Mouse (Mus musculus): ENCODE results near the gene Lrrc58. TPM values are rescaled to one million over a fixed set of nuclear protein-coding genes. Genes with fewer than 3 reads are reported as not detected.

The Lrrc58 gene
- polyA plus RNA-seq, 1 experiment from 2014 or later, result 37.1 TPM

DNA sequence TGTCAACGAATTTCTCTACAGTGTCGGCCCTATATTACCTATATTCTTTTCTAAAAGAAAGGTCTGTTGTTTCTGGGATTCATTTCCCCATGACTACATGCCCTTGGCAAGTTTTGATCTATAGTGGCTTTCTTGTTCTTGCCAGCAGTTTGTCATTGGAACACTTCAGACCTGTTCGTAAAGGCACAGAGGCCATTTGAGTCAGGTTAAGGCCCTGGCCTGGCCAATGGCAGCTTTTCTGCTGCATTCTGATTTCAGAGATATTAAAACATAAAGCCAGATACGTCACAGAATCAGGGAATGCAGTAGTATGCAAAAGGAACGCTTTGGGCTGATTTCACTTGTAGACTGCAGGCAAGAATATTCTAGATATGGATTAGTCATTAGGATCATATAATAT lies 30.6 kb downstream of the Lrrc58 start:
- ATAC-seq (ENCODE audit: extremely low read depth, insufficient number of reproducible peaks, low FRiP score, low TSS enrichment), result no peak
- H3K4me3 ChIP-seq, result no peak overlapping the region
- no peaks in the 10 kb centered on the region for H3K9me3 ChIP-seq
- no peaks in the 10 kb centered on the region for H3K27me3 ChIP-seq (replicated peaks)
- no peaks in the 10 kb centered on the region for H3K36me3 ChIP-seq
- peaks cover 29% of the 10 kb centered on the region for H3K4me1 ChIP-seq
- H3K27ac ChIP-seq (replicated peaks), result no peak overlapping the region
- H3K4me2 ChIP-seq, result no peak overlapping the region
- WGBS, result 83% methylated on average over 5 of the region's 5 CpGs
- H3K9ac ChIP-seq, result no peak overlapping the region

DNA sequence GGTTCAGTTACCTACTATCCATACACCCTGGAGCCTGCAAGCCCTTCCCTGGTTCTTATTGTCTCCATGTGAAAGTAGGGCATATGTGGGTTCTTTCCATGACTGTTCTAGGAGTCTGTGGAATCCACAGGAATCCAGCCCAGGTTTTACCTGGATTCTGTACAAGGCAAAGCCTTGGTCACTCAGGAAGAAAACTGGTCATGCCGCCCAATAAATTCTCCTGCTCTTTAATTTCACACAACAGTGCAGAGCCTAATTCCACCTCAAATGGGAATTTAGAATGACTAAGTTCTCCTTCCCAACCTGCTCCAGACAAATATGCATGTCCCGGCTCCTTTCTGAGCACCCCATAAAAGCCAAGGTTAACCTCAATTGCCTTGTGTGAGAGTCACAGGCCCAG lies 31.2 kb downstream of the Lrrc58 start:
- no peak for ATAC-seq (ENCODE audit: extremely low read depth, insufficient number of reproducible peaks, low FRiP score, low TSS enrichment)
- H3K9ac ChIP-seq, result 0 out of 2 replicates have a peak overlapping the region, but pooled peaks have one; percentile 14
- H3K9me3 ChIP-seq, result no peaks in the 10 kb centered on the region; the same call in 1 of the 2 replicates
- H3K36me3 ChIP-seq, result no peaks in the 10 kb centered on the region
- H3K4me1 ChIP-seq, result peaks cover 23% of the 10 kb centered on the region
- 30% methylated on average over 2 of the region's 2 CpGs for WGBS
- H3K4me2 ChIP-seq, result no peak overlapping the region
- no peak overlapping the region for H3K27ac ChIP-seq (replicated peaks)
- no peak overlapping the region for H3K4me3 ChIP-seq
- no peaks in the 10 kb centered on the region for H3K27me3 ChIP-seq (replicated peaks)

DNA sequence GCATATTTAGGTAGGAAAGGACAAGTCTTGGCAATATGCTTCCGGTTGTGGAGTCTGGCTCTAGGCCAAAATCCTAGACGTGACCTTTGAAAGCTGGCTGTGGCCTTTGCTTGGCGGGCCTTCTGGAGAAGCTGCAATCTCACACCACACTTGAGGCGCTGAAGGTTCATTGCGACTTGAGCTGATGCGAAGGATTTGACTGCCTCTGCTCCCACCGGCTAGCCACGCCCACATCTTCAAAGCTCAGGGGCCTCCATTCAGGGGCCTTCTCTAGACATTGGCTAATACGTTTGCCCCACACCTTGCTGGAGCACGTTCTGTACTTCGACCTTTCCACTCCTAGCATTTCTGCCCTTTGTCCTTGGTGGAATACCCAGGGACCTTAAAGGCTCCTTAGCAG lies 33.1 kb downstream of the Lrrc58 start:
- WGBS, result 39% methylated on average over 11 of the region's 11 CpGs
- Histone ChIP-seq H3K36me3 (0 out of 2 replicates have a peak, but pooled peaks cover 3% of the 10 kb centered on the region), H3K27me3 (replicated peaks) (no peaks in the 10 kb centered on the region), H3K27ac (replicated peaks) (no peak overlapping the region), H3K9ac (no peak overlapping the region), H3K4me2 (no peak overlapping the region), H3K4me3 (no peak overlapping the region), H3K4me1 (peaks cover 15% of the 10 kb centered on the region), H3K9me3 (peaks cover 3% of the 10 kb centered on the region; the same call in 1 of the 2 replicates)
- no peak for ATAC-seq (ENCODE audit: extremely low read depth, insufficient number of reproducible peaks, low FRiP score, low TSS enrichment)

DNA sequence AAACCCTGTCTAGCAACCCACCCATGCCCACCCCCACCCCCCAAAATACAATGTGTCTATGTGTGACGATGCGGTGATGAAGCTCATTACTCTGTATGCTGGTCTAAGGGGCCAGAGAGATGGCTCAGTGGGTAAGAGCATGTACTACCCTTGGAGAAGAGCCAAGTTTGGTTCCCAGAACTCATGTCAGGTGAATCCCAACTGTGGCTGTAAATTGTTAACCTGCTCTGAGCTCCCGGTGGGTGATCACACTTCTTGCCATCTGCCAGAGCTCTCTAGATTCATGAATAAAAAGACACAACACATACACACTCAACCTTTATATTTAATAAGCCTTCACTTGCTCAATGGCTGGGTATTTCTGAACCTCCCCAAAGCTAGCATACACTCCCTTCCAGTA lies 38.3 kb downstream of the Lrrc58 start:
- Histone ChIP-seq H3K4me2 (no peak overlapping the region), H3K36me3 (0 out of 2 replicates have a peak, but pooled peaks cover 3% of the 10 kb centered on the region), H3K4me3 (no peak overlapping the region), H3K27me3 (replicated peaks) (no peaks in the 10 kb centered on the region), H3K27ac (replicated peaks) (no peak overlapping the region), H3K9me3 (peaks cover 4% of the 10 kb centered on the region; the same call in 1 of the 2 replicates), H3K9ac (no peak overlapping the region), H3K4me1 (no peaks in the 10 kb centered on the region)
- no peak for ATAC-seq (ENCODE audit: extremely low read depth, insufficient number of reproducible peaks, low FRiP score, low TSS enrichment)
- 89% methylated on average over 3 of the region's 3 CpGs for WGBS

DNA sequence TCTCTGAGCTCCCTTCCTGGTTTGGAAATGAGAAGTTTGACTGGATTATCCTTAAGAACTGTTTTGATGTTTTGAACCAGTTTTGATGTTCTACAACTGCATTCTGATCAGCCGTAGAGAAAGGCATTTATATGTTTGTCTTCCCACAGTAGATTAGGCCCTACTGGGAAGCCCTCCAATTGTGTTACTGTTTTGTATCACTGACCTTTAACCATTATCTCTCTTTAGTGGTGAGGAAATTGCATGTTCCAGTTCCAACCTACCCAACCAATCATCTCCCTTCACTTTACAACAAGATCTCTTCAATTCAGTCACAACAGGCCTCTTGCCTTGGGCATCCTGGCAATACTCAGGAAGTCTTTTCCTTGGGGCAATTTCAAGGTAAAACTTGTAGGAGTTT lies 42.9 kb downstream of the Lrrc58 start:
- Histone ChIP-seq H3K4me3 (no peak overlapping the region), H3K27ac (replicated peaks) (no peak overlapping the region), H3K9me3 (peaks cover 4% of the 10 kb centered on the region; the same call in 1 of the 2 replicates), H3K4me1 (no peaks in the 10 kb centered on the region), H3K27me3 (replicated peaks) (peaks cover 18% of the 10 kb centered on the region), H3K36me3 (no peaks in the 10 kb centered on the region), H3K9ac (no peak overlapping the region), H3K4me2 (no peak overlapping the region)
- WGBS, result 74% methylated on average over 1 of the region's 1 CpGs
- no peak for ATAC-seq (ENCODE audit: extremely low read depth, insufficient number of reproducible peaks, low FRiP score, low TSS enrichment)

DNA sequence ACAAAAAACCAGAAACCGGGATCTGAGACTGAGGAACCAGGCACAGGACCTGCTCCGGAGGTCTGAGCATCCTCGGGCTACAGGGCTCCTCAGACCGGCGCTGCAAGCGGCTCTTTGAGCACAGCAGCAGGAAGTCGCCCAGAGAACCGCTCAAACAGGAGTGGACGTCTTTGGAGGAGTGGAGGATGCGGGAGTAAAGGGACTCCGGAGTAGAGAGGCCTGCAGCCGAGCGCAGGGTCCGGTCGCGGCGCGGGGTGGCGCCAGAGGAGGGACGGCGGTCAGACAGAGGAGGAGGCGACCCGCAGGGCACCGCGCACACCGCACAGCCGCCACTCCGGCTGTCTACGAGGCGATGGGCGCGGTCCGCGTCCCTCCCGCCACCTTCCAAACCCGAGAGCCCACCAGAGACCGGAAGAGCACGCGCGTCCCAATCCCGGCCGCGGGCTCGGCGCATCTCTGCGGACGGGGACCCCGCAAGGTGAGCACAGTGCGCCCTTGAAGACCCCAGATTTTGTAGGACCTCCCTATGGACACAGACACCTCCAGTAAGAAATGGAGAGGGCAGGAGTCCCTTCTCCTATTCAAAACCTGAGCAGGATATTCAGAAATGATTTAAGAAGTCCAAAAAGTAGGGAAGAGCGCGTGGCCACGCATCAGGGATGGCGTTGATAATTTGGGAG lies 48.1 kb downstream of the Lrrc58 start, which contains the start of gene Gpr156:
Gpr156 (plus strand) TSS at position 359 of the 680 bp plus-strand sequence.
- peaks cover 33% of the 10 kb centered on the region for H3K27me3 ChIP-seq (replicated peaks)
- H3K4me3 ChIP-seq, result peak within 1 kb of the TSS; percentile 62
- ATAC-seq (ENCODE audit: extremely low read depth, insufficient number of reproducible peaks, low FRiP score, low TSS enrichment), result no peak
- H3K4me2 ChIP-seq, result peak within 1 kb of the TSS; percentile 94
- H3K36me3 ChIP-seq, result no peaks in the 10 kb centered on the region
- H3K9ac ChIP-seq, result peak within 1 kb of the TSS; percentile 80
- H3K27ac ChIP-seq (replicated peaks), result no peak within 1 kb of the TSS
- H3K9me3 ChIP-seq, result peaks cover 4% of the 10 kb centered on the region; the same call in 1 of the 2 replicates
- WGBS, result 2% methylated on average over 52 of the region's 53 CpGs
- H3K4me1 ChIP-seq, result peaks cover 6% of the 10 kb centered on the region; the same call in 1 of the 2 replicates

DNA sequence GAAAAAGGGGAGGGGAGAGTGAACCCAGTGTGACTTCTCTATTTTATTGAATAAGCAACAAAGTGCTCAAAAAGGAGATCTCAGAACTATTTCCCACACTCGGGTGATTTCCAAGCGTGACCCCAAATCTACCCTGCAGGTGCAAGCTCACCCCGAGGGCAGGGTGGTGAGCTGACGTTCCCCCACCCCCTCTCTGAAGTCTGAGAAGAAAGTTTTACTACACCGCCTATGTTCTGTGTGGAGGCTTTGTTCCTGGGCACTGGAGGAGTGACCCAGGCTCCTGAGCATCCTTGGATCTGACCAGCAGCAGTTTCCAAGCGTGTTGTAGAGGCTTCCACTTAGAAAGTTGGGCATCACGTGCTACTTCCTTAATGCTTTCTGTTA lies 48.6 kb downstream of the Lrrc58 start:
- no peak for ATAC-seq (ENCODE audit: extremely low read depth, insufficient number of reproducible peaks, low FRiP score, low TSS enrichment)
- H3K36me3 ChIP-seq, result no peaks in the 10 kb centered on the region
- H3K9ac ChIP-seq, result 0 out of 2 replicates have a peak overlapping the region, but pooled peaks have one; percentile 80
- H3K27me3 ChIP-seq (replicated peaks), result peaks cover 33% of the 10 kb centered on the region
- H3K27ac ChIP-seq (replicated peaks), result no peak overlapping the region
- H3K4me1 ChIP-seq, result peaks cover 6% of the 10 kb centered on the region; the same call in 1 of the 2 replicates
- peak overlapping the region; percentile 94 for H3K4me2 ChIP-seq
- peak overlapping the region; percentile 62 for H3K4me3 ChIP-seq
- 38% methylated on average over 7 of the region's 7 CpGs for WGBS
- H3K9me3 ChIP-seq, result no peaks in the 10 kb centered on the region

DNA sequence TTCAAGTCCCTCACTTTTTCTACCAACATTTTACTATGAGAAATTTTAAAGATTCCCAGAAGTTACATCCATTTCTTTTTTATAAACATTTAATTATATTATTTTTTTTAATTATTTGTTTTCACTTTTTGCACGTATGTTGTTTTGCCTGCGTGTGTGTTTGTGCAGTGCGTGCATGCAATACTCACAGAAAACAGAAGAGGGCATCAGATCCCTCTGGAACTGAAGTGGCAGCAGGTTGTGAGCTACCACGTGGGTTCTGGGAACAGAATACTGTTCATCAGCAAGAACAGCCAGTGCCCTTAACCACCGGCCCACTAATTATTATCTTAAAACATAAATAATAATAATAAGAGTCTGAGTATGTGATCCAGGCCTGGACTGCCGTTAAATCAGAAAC lies 50.8 kb downstream of the Lrrc58 start:
- no peaks in the 10 kb centered on the region for H3K36me3 ChIP-seq
- H3K27ac ChIP-seq (replicated peaks), result no peak overlapping the region
- H3K4me2 ChIP-seq, result no peak overlapping the region
- H3K27me3 ChIP-seq (replicated peaks), result peaks cover 33% of the 10 kb centered on the region
- peaks cover 6% of the 10 kb centered on the region; the same call in 1 of the 2 replicates for H3K4me1 ChIP-seq
- 84% methylated on average over 6 of the region's 6 CpGs for WGBS
- no peaks in the 10 kb centered on the region for H3K9me3 ChIP-seq
- H3K4me3 ChIP-seq, result no peak overlapping the region
- H3K9ac ChIP-seq, result no peak overlapping the region
- ATAC-seq (ENCODE audit: extremely low read depth, insufficient number of reproducible peaks, low FRiP score, low TSS enrichment), result no peak

DNA sequence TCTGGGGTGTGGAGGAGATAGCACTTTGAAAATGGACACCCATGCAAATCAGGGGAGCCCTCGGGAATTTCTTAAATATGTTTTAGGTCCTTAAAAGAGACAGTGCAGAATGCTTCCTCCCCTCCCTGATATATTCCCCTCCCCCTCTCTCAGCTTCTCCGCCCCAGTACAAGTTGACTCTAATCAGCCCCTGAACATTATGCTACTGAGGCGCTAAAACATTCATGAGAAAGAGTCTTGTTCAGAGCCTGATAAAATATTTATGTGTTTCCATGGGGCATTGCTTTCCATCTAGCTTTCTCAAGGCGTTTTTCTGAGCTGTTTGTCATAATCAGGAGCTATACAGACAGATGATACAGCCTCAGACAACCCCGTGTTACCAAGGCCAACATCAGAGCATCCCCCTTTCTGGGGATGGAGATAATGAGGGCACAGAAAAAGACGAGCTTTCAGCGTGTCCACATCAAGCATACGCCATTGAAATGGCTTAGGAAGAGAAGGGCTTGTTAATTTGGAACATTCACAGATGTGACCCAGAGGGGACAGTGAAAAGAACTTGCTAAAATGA lies 52.7 kb downstream of the Lrrc58 start:
- H3K27me3 ChIP-seq (replicated peaks), result peaks cover 17% of the 10 kb centered on the region

DNA sequence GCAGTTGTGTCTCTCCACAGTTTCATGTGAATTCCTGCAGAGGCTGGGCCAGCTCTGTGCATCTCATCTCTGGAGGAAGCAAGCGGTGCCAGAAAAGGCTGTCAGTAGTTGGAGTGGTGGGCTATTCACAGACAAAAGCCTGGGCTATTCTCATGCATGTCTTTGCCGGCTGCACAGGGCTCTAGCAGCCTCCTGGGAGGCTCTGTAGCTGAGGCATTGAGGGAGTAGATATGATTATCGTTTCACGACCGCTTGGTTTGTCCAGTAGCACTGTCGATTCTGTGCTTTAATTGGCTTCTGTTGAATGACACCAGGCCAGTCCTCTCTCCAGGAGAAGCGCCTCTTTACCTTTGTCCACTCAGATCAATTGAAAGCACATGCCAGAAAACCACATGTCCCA lies 57.9 kb downstream of the Lrrc58 start:
- H3K27ac ChIP-seq (replicated peaks), result peak overlapping the region; percentile 56
- no peak overlapping the region for H3K4me3 ChIP-seq
- H3K4me1 ChIP-seq, result peaks cover 9% of the 10 kb centered on the region
- H3K9ac ChIP-seq, result no peak overlapping the region
- peak overlapping the region; percentile 24; the same call in 1 of the 2 replicates for H3K4me2 ChIP-seq
- no peaks in the 10 kb centered on the region for H3K36me3 ChIP-seq
- ATAC-seq (ENCODE audit: extremely low read depth, insufficient number of reproducible peaks, low FRiP score, low TSS enrichment), result no peak
- H3K9me3 ChIP-seq, result no peaks in the 10 kb centered on the region
- 22% methylated on average over 7 of the region's 7 CpGs for WGBS
- H3K27me3 ChIP-seq (replicated peaks), result no peaks in the 10 kb centered on the region

More for the DNA sequence above, 52.7 kb downstream of the Lrrc58 start:
- Histone ChIP-seq H3K4me2 (no peak overlapping the region), H3K4me3 (no peak overlapping the region), H3K27ac (replicated peaks) (no peak overlapping the region), H3K36me3 (no peaks in the 10 kb centered on the region), H3K9ac (no peak overlapping the region), H3K9me3 (no peaks in the 10 kb centered on the region), H3K4me1 (peaks cover 10% of the 10 kb centered on the region)
- ATAC-seq (ENCODE audit: extremely low read depth, insufficient number of reproducible peaks, low FRiP score, low TSS enrichment), result no peak
- WGBS, result 64% methylated on average over 8 of the region's 8 CpGs

DNA sequence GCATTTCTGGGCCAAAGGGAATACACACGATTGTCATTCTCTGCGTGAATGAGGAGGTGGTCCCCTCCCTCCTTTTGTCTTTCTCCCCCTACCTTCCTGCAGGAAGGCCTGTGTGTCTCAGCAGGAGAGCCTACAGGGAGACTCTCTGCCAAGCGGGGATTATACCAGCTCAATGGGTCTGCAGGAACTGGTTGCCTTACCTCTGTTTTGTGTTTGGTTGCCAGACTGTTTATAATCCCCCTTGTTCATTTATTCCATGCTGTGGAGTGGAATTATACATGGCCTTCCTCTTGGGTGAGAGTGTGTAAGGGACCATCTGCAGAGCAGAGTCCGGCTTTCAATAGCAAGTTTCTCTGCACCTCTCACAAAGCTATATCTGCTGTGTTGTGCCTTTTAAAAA lies 58.9 kb downstream of the Lrrc58 start:
- no peak overlapping the region for H3K4me2 ChIP-seq
- 49% methylated on average over 4 of the region's 4 CpGs for WGBS
- no peak overlapping the region for H3K4me3 ChIP-seq
- no peaks in the 10 kb centered on the region for H3K27me3 ChIP-seq (replicated peaks)
- H3K36me3 ChIP-seq, result no peaks in the 10 kb centered on the region
- no peaks in the 10 kb centered on the region for H3K9me3 ChIP-seq
- ATAC-seq (ENCODE audit: extremely low read depth, insufficient number of reproducible peaks, low FRiP score, low TSS enrichment), result no peak
- H3K9ac ChIP-seq, result no peak overlapping the region
- no peak overlapping the region for H3K27ac ChIP-seq (replicated peaks)
- H3K4me1 ChIP-seq, result peaks cover 9% of the 10 kb centered on the region
